Mouse (Mus musculus): Measurements from ENCODE around the gene Neu2.

DNA sequence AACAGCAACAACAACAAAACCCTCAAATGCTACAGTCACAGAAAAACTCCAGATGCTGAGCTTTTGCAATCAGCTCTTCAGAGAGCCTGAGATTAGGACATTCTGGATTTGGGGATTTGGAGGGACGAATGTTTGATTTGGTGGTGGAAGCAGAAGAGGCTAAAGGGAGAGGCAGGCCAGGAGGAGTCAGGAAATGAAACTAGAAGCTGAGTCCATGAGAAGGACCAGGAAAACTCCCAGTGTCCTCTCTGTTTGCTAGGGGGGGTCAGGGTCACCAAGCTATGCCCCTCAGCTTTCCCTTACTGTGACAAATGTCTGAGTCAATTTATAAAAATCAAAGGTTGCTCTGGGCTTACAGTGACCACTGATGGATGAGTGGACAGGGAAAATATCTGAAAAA, 43.9 kb downstream of the Neu2 start:
- TF ChIP-seq POLR2A (IDR thresholded peaks at IDR 0.05; ENCODE audit: borderline replicate concordance, extremely low read depth, insufficient read depth, insufficient read length, poor library complexity, severe bottlenecking), result no peak
- TF ChIP-seq CTCF (IDR thresholded peaks at IDR 0.05; ENCODE audit: borderline replicate concordance, extremely low read depth, insufficient read depth, insufficient read length), result no peak

Measured in brain, embryonic 14.5 days (tissue).